Mouse (Mus musculus) heart, embryonic 10.5 days (tissue): ENCODE results near the gene Gsx2. TPM values are rescaled to one million over a fixed set of nuclear protein-coding genes. Genes with fewer than 3 reads are reported as not detected.
A peak's percentile ranks its signal among the peaks of the same experiment; 100 is the strongest.

Source experiments
- DNase-seq: peaks from one replicate; pipeline ENCODE4 v3.0.0-alpha.2; 2017; ENCODE audit warnings: low spot score
- H3K27ac ChIP-seq: fragments of 300-500 bp; sonication (generic); 2 replicates; pipeline ENCODE4 v1.5.1; 2016; ENCODE audit warnings: mild to moderate bottlenecking
- H3K27me3 ChIP-seq: fragments of 300-500 bp; sonication (generic); 2 replicates; pipeline ENCODE4 v1.6.1; 2016; ENCODE audit warnings: mild to moderate bottlenecking; ENCODE audit not compliant: poor library complexity, insufficient read depth, severe bottlenecking
- H3K36me3 ChIP-seq: fragments of 300-500 bp; sonication (generic); 2 replicates; pipeline ENCODE4 v1.6.1; 2016; ENCODE audit warnings: mild to moderate bottlenecking, moderate library complexity
- H3K4me1 ChIP-seq: fragments of 300-500 bp; sonication (generic); 2 replicates; pipeline ENCODE4 v1.6.1; 2016; ENCODE audit warnings: mild to moderate bottlenecking
- H3K4me3 ChIP-seq: fragments of 300-500 bp; sonication (generic); 2 replicates; pipeline ENCODE4 v1.5.1; 2016; ENCODE audit warnings: mild to moderate bottlenecking, moderate library complexity
- H3K9me3 ChIP-seq: fragments of 300-500 bp; sonication (generic); 2 replicates; pipeline ENCODE4 v1.6.1; 2016; ENCODE audit warnings: mild to moderate bottlenecking, moderate library complexity
- WGBS: fragments of 180-500 bp; shearing (Covaris S2); methylation state at CpG from one replicate; pipeline ENCODE4 v1.1.7; 2016; 5-methylcytosine and 5-hydroxymethylcytosine counted together
- polyA plus RNA-seq: library from polyadenylated mRNA; unstranded; fragments of >200 nt; fragmentation: Nextera tagmentation; extraction: Ambion mirVana; gene quantifications from 2 replicates; pipeline ENCODE4 v1.2.1, GENCODE M21; 2016

The Gsx2 gene
- polyA plus RNA-seq, result not detected in 2 replicates

- Histone ChIP-seq H3K36me3 (no peaks in the 10 kb centered on the region), H3K9me3 (no peaks in the 10 kb centered on the region), H3K27ac (no peak within 1 kb of the TSS), H3K27me3 (peaks cover 98% of the 10 kb centered on the region), H3K4me1 (peaks cover 21% of the 10 kb centered on the region), H3K4me3 (peak within 1 kb of the TSS; percentile 43)
- no peak for DNase-seq
- under 1% methylated on average over 41 of the region's 41 CpGs for WGBS
Observed at GRCm38 (mm10) chr5:75075383-75075941, at the start of gene Gsx2. Gsx2 (plus strand) TSS chr5:75075601.

GRCm38 (mm10) chr5:75035475-75035874, 39.9 kb upstream of the Gsx2 start:
- no peak for DNase-seq
- Histone ChIP-seq H3K27me3 (no peaks in the 10 kb centered on the region), H3K9me3 (no peaks in the 10 kb centered on the region), H3K36me3 (0 out of 2 replicates have a peak, but pooled peaks cover 10% of the 10 kb centered on the region), H3K4me3 (no peak overlapping the region), H3K4me1 (0 out of 2 replicates have a peak, but pooled peaks cover 5% of the 10 kb centered on the region), H3K27ac (no peak overlapping the region)
- 88% methylated on average over 3 of the region's 3 CpGs for WGBS

GRCm38 (mm10) chr5:75039307-75039706, 36.1 kb upstream of the Gsx2 start:
- no peak overlapping the region for H3K4me3 ChIP-seq
- no peaks in the 10 kb centered on the region for H3K9me3 ChIP-seq
- peaks cover 17% of the 10 kb centered on the region for H3K4me1 ChIP-seq
- H3K27me3 ChIP-seq, result no peaks in the 10 kb centered on the region
- peaks cover 8% of the 10 kb centered on the region; the same call in 1 of the 2 replicates for H3K36me3 ChIP-seq
- no peak overlapping the region for H3K27ac ChIP-seq
- WGBS, result 87% methylated on average over 1 of the region's 1 CpGs
- no peak for DNase-seq

- Histone ChIP-seq H3K9me3 (no peaks in the 10 kb centered on the region), H3K4me1 (peaks cover 17% of the 10 kb centered on the region), H3K27me3 (no peaks in the 10 kb centered on the region), H3K36me3 (peaks cover 8% of the 10 kb centered on the region; the same call in 1 of the 2 replicates), H3K27ac (peak overlapping the region; percentile 98; the same call in 1 of the 2 replicates), H3K4me3 (peak overlapping the region; percentile 99)
- WGBS, result 27% methylated on average over 9 of the region's 9 CpGs
- DNase-seq, result no peak
Observed at GRCm38 (mm10) chr5:75043011-75043445, 32.4 kb upstream of the Gsx2 start.

GRCm38 (mm10) chr5:75043621-75044301, 31.6 kb upstream of the Gsx2 start:
- H3K4me3 ChIP-seq, result peak overlapping the region; percentile 99
- no peaks in the 10 kb centered on the region for H3K9me3 ChIP-seq
- peaks cover 17% of the 10 kb centered on the region for H3K4me1 ChIP-seq
- DNase-seq, result peak; percentile 84
- peaks cover 8% of the 10 kb centered on the region; the same call in 1 of the 2 replicates for H3K36me3 ChIP-seq
- no peaks in the 10 kb centered on the region for H3K27me3 ChIP-seq
- peak overlapping the region; percentile 98 for H3K27ac ChIP-seq
- WGBS, result under 1% methylated on average over 33 of the region's 36 CpGs

GRCm38 (mm10) chr5:75044310-75044904, 31.0 kb upstream of the Gsx2 start, which contains the start of gene Chic2:
Chic2 (minus strand) TSS chr5:75044774.
- peaks cover 17% of the 10 kb centered on the region for H3K4me1 ChIP-seq
- peak within 1 kb of the TSS; percentile 99 for H3K4me3 ChIP-seq
- H3K27ac ChIP-seq, result peak within 1 kb of the TSS; percentile 98
- peaks cover 8% of the 10 kb centered on the region; the same call in 1 of the 2 replicates for H3K36me3 ChIP-seq
- no peaks in the 10 kb centered on the region for H3K27me3 ChIP-seq
- WGBS, result 3% methylated on average over 75 of the region's 90 CpGs
- peak; percentile 93 for DNase-seq
- H3K9me3 ChIP-seq, result no peaks in the 10 kb centered on the region

- Histone ChIP-seq H3K9me3 (no peaks in the 10 kb centered on the region), H3K27ac (no peak overlapping the region), H3K27me3 (no peaks in the 10 kb centered on the region), H3K36me3 (peaks cover 8% of the 10 kb centered on the region; the same call in 1 of the 2 replicates), H3K4me1 (peaks cover 17% of the 10 kb centered on the region), H3K4me3 (no peak overlapping the region)
- no peak for DNase-seq
- 90% methylated on average over 7 of the region's 7 CpGs for WGBS
Observed at GRCm38 (mm10) chr5:75045371-75045770, 30.0 kb upstream of the Gsx2 start.

GRCm38 (mm10) chr5:75046681-75047321, 28.6 kb upstream of the Gsx2 start:
- 46% methylated on average over 15 of the region's 15 CpGs for WGBS
- Histone ChIP-seq H3K4me3 (no peak overlapping the region), H3K27me3 (no peaks in the 10 kb centered on the region), H3K4me1 (peaks cover 17% of the 10 kb centered on the region), H3K27ac (no peak overlapping the region), H3K9me3 (no peaks in the 10 kb centered on the region), H3K36me3 (peaks cover 2% of the 10 kb centered on the region; the same call in 1 of the 2 replicates)
- no peak for DNase-seq

- no peak overlapping the region for H3K27ac ChIP-seq
- no peaks in the 10 kb centered on the region for H3K4me1 ChIP-seq
- peaks cover 6% of the 10 kb centered on the region; the same call in 1 of the 2 replicates for H3K27me3 ChIP-seq
- H3K36me3 ChIP-seq, result no peaks in the 10 kb centered on the region
- H3K9me3 ChIP-seq, result no peaks in the 10 kb centered on the region
- WGBS, result 69% methylated on average over 4 of the region's 4 CpGs
- H3K4me3 ChIP-seq, result no peak overlapping the region
- DNase-seq, result no peak
Observed at GRCm38 (mm10) chr5:75051109-75051508, 24.3 kb upstream of the Gsx2 start.

GRCm38 (mm10) chr5:75063177-75063576, 12.2 kb upstream of the Gsx2 start:
- Histone ChIP-seq H3K4me1 (peaks cover 9% of the 10 kb centered on the region), H3K36me3 (no peaks in the 10 kb centered on the region), H3K9me3 (no peaks in the 10 kb centered on the region), H3K27ac (no peak overlapping the region), H3K27me3 (peaks cover 30% of the 10 kb centered on the region), H3K4me3 (no peak overlapping the region)
- WGBS, result 30% methylated on average over 4 of the region's 4 CpGs
- DNase-seq, result no peak

- no peaks in the 10 kb centered on the region for H3K36me3 ChIP-seq
- H3K27ac ChIP-seq, result 0 out of 2 replicates have a peak overlapping the region, but pooled peaks have one; percentile 7
- H3K4me1 ChIP-seq, result peaks cover 21% of the 10 kb centered on the region
- DNase-seq, result no peak
- peaks cover 64% of the 10 kb centered on the region for H3K27me3 ChIP-seq
- peak overlapping the region; percentile 63 for H3K4me3 ChIP-seq
- H3K9me3 ChIP-seq, result no peaks in the 10 kb centered on the region
- WGBS, result 4% methylated on average over 8 of the region's 10 CpGs
Observed at GRCm38 (mm10) chr5:75066715-75067114, 8.7 kb upstream of the Gsx2 start.

GRCm38 (mm10) chr5:75067125-75067756, 8.2 kb upstream of the Gsx2 start:
- Histone ChIP-seq H3K4me3 (peak overlapping the region; percentile 63), H3K27ac (0 out of 2 replicates have a peak overlapping the region, but pooled peaks have one; percentile 7), H3K27me3 (peaks cover 69% of the 10 kb centered on the region), H3K9me3 (no peaks in the 10 kb centered on the region), H3K36me3 (no peaks in the 10 kb centered on the region), H3K4me1 (peaks cover 21% of the 10 kb centered on the region)
- DNase-seq, result peak; percentile 79
- 1% methylated on average over 30 of the region's 30 CpGs for WGBS
